Mouse (Mus musculus) heart, adult 18-20 months (tissue): ENCODE data around the gene Cd82. TPM values are rescaled to one million over a fixed set of nuclear protein-coding genes. Genes with fewer than 3 reads are reported as not detected.

ENCODE experiments used
- DNase-seq, 2 experiments: peaks; one replicate each; pipeline ENCODE4 v3.0.0; 2021 to 2022; ENCODE audit warnings: mixed read lengths in 1 of 2
- total RNA-seq, 2 experiments: library from RNA; stranded (reverse); gene quantifications; 2 replicates each; pipeline ENCODE4 v1.2.3; 2021

Cd82 gene
- total RNA-seq, 2 experiments from 2014 or later: 13.8 to 23.8 TPM

DNA sequence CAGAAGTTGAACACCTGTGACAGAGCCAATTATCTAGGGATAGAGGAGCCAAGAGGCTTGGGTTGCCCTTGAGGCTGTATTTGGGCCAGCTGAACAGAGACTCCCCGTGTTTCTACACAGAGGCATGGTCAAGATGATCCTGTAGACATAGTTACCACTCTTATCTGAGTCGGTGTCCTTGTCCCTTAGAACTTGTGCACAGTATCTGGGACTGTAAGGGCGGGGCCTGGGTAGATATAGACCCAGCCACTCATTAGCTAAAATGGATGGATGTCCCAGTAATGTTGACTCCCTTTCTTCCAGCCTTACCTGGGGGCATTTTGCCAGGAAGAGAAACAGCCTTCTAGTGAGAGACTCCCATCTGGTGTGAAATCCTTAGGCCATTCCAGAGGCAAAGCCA, 3.4 kb upstream of the Cd82 start:
- no peak for DNase-seq

DNA sequence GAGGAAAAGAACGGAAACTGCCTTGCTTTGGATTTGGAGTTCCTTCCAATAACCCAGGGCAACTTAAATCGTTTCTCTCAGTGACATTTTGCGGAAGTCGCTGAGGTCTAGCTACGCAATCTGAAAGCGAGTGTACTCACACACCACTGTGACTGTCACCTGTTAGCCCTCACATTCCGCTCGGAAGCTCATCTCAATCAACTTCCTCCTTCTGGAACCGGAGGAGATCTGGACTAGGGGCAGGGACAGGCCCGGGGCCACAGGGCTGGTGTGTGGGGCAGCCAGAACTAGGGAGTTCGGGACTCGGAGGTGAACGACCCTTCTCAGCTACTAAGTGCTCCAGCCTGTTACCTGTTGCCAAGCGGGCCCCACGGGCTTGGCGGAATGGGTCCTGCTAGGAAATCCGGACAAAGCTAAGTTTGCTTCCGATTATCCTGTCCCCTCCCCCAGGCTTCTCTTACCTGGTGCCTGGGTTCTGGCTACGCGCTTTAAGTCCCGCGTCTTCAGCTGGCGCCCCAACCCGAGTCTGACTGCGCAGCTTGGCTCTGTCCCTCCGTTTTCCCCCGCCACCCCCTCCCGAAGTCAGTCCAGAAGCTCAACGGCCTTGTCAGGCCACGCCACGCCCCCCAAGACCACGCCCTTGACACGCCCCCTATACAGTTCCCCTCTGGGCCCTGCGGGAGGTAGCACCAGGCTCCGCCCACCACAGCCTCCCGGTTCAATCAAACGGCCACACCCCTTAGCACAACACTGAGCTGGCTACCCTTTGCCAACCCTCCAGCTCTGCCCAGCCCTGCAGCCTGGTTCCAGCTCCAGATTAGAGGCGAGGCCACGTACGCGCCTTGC, 848 bp downstream of the Cd82 start:
- DNase-seq: peak; percentile 98 to 99

DNA sequence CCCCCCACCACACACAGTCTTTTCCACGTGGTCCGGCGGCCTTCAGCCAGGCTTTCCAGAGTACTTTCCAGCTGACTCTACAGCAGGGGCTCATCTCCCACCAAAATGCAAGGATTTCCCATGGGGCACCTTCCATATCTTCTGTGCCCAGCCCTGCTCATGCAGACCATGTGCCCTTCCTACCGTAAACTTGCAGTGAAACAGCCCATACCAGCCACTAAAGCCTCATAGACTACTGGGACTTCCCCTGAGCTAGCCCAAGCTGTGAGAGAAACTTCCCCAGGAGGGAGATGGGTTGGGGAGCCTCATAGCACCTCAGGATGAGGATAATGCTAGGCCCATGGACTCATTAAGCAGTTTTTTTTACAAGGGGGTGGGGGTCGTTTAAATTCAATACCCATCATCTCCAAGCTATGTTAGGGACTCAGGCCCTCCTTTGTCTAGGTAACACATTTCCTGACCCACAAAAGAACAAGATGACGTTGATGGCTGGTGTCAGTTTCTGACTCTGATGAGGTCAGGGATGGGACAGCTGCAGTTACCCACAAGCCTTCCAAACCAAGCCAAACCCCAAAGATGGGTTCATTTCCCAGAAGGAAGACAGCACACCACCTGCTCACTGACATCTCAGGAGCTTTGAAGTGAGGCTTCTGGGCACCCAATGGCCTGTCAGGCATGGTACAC, 2.0 kb downstream of the Cd82 start:
- no peak for DNase-seq

DNA sequence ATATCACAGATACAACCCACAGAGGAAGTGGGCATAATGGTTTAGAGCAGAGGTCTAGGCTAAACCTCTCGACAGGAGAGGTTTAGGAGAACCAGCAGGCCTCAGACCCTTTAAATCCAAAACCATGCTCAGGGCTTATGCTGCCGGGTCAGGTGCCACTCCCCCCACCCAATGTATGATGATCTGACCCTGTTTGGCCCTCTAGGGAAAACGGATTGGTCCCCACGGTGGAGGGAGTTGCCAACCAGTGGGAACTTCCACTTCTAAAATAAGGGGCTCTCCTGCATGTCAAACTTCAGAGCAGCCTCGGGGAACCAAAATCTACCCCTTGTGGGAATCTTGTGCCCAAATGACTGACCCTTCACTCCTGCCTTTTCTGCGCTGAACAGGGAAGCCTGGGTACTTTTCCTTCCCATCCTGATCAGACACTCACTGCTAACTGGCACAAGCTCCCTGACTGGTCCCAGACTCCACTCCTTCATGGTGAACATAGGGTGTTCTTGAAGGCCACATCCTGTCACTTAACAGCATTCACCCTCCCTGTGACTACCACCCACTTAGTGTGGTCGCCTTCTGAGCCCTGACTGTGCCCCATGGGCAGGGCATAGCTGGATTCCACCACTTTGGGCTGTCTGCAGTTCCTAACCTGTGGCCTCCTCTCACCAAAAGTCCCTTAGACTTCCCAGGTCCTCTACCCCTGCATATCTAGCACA, 3.6 kb downstream of the Cd82 start:
- peak in 1 of 2 experiments; percentile 13 for DNase-seq

DNA sequence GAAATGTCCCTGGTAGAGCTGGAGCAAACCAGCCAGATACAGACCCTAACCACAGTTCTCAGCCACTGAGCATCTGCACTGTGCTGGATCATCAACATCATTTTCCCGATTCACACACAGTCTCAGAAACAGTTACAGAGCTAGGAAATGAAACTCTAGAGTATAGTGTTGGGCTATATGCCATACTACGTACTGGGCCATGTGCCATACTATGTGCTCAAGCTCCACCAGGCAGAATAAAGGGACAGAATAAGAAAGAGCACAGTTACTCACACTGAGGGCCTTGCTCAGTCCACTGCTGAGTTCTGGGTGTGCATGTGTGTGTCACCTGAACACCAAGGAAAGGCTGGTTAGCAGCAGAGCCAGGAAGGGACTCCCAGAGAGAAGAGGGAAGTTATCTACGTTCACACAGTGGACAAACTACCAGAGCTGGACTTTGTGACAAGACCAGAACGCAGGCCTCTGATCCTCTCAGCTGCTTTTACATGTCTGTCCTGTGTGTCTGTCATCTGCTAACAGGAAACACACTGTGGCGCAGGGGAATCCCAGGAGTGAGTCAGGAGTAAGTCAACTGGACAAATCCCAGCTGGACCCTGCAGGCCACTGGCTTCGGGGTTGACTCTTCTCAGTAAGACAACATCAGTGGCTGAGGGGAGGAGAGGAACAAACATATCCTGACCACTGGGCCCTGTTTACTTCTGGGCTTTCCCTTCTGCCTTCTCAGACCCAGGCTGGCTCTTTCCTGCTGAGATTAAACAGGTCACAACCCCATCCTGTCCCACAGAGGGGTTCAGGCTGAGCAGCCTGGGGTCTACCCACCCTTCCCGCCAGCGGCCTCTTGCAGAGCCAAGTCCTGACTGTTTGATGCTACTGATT, 4.4 kb downstream of the Cd82 start:
- DNase-seq: peak; percentile 65 to 82

DNA sequence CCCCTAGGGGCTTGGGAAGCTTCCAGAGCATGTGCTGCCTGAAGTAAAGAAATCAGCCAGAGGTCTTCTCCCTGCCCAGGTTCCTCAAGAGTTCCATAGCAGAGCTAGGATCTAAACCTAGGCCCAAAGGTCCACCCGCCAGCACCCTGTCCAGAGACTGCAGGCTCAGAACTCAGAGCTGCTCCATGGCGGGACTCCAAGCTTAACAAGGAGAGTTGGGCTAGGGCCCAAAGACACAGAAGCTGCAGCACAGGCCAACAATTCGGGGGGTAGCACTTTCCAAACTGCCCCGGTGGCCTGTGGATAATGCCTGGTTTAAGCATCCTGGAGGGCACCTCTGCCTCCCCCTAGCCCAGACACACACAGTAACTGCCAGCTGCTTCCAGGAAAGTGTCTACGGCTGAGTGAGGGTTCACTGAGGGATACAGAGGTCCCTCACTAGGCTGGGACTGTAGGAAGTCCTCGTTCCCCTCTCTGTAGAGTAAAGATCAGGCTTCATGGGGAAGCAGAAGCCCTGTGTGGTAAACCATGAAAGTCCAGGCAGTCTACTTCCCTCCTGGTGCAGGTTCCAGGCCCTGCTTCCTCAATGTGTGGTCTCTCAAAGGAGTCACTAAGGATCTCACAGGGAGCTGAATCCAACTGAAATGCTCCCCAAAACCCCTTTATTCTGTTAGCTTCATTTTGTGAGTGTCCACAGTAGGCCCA, 5.4 kb downstream of the Cd82 start:
- DNase-seq: peak; percentile 74 to 79

DNA sequence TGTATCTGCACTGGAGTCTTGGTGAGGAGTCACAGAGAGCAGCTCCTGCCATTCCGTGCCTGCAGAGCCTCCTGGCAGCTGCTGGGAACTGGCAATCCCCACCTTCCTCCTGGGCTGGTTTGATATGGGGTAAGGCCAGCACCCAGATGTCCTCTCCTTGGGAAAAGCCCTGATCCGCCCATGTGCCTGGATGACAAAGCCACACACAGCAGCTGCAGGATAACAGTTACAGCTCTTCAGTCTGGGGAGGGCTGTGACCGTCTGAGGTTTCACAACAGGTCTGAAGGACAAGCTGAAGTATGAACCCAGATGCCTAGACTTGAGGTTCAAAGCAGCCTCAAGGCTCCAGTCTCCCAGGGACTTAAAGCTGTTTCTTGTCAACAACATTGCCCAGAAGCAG, 6.8 kb downstream of the Cd82 start:
- peak; percentile 23 to 49 for DNase-seq

DNA sequence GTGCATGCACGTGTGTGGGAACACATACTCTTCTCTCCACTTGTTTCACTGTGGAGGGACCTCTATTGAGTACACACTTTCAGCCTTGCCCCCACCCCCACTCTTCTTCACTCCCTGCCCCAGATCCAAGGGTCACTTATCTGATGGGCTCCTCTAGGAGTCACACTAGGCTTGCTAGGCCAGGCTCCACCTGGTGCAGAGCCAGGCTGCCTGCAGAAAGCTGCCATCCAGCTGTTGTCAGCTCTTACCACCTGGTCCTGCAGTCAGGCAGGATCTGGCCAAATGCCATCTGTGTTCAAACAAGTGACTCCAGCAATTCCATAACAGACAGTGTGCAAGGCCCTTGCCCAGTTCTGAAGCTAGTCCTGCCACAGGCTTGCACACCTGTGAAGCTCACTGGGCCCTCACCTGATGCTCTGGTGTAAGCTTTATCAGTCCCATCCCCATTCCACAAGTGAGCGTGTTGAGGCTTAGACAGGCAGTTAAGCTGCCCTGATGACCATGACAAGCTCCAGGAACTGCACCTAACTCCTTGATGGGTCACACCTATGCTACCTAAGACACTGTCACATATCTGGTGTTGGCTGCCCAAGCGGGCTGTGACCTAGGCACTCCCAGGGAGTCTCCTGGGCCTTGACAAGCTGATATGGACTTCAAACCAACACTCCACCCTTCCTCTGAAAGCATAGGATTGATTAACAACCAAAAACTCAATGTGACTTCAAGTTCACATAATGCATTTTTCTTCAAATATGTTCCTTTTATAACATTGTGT, 7.9 kb downstream of the Cd82 start:
- peak; percentile 68 to 70 for DNase-seq

DNA sequence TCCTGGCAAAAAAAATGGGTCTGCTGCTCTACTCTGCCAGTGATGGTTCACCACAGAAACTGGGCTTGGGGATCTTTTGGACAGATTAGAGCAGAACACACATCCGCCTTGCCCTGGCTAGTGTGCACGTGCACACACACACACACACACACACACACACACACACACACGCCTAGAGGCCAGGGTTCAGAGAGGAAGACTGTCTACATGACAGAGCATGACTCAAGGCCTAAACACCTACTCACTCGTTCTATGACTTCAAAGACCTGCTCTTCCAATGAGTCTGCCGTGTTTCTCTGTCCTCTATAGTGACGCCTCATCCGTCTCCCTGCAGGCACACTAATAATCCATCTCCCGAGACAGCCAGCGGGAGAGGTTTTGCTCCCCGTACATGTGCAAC, 8.6 kb downstream of the Cd82 start:
- no peak for DNase-seq

DNA sequence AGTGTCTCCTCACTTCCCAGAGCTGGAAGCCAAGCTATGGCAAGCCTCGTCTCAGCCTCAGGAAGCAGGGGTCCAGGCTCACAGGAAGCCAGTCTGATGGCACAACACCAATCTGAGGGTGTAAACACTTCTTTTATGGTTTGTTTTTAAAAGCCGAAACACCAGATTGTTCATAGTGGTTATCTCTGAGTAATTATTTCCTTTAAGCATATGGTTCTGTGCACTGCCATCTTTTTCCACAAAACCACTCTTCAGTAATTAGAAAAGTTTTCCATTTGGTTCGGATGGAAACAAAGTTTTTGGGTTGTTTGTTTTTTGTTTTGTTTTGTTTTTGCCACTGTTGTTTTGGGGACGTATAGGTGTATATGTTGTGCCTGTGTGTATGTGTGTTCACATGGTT, 9.9 kb downstream of the Cd82 start:
- no peak for DNase-seq

DNA sequence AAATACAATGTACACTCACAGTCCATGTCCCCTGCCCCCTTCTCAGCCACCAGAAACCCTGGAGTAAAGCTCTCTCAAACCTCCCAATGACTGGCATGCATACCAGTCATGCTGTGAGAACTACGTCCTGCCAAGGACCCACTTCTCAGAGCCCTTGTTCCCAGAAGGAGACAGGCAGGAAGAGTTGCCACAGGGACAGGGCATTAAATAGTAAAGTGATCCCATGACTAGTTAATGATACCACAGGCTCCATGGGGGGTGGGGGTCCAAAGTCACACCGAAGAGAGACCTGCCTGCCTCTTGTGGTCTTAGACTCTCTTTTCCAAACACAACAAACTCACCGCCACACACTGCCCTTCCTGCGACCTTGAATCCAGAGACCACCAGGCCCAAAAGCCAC, 10.4 kb downstream of the Cd82 start:
- DNase-seq: no peak

DNA sequence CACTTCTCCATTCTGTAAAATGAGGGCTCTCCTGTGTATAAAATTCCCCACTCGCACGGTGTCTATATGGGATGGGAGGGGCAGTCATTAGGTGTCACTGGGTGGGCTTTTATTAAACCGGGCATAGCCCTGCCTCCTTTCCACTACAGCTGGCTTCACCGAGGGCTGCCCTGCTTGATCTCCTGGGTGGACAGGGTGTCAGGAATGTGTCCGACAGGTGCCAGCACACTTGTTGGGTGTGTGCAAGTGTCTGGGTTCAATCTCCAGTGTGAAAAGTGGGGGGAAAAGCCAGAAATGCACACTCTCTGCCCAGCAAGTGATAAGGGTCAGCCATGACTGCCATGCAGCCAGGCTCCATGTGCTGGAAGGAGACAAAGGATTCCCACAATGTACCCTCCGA, 10.9 kb downstream of the Cd82 start:
- DNase-seq: no peak

DNA sequence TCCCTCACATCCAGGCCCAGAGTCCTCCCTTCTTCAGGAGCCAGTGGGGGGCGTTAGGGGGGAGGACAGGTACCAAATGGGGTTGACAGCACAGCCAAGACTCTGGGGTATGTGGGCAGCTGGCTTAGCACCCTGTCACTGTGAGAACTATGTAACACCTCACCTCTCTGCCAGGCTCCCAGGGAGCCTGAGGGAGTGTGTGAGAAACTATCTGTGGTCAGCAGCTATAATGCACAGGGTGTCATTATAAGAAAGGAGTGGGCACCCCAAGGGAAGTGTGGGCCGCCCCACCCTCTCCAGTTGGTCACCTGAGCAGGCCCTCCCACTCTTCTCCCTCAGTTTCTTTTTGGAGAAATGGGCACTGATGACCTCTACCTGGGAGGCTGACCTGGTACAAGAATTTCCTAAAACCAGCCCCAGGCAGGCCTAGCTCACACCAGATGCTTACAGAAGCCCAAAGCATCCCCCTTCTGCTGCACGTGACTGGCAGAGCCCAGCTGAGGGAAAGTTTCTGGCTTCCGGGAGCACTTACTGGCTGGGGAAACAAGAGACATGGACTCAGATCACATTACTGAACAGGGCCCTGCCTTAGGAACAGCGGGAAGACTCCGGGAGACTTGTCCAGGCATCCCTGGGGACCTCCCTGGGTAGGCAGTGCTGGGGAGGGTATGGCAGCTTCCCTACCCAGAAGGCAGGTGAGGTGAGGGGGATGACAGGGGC, 11.6 kb downstream of the Cd82 start:
- no peak for DNase-seq

DNA sequence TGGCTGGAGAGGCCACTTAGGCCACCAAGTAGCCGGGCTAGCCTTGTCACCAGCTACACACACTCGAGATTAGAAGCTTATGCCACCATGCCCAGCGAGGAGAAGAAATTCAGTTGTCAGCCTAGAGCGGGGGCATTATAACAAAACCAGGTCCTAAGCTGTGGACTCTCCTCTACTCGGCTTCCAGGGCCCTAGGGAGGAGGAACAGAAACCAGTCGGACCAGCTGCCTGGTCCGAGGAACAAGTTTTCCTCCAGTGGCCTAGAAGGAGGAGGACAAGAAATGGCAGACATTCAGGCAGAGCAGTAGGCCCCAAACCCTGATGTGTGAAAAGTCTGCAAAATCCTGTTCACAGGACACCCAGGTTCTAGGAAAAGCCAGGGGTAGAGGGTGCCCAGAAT, 12.2 kb downstream of the Cd82 start:
- DNase-seq: no peak

DNA sequence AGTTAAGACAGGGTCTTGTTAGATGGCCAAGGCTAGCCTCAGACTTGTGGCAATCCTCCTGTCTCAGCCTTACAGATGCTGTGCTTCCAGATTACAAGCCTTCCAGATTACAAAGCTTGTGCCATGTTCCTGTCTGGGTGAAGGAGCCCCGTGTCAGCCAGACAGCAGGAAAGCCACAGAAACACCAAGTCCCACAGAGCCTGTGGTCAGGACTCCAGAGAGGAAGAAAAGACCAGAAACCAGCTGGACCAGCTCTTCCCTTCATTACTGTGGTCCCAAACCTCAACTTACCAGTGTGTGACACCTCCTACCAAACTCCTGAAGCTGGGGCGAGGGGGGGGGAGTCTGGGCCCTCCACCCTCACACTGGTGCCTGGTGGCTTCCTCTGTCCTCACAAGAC, 13.3 kb downstream of the Cd82 start:
- DNase-seq: no peak

DNA sequence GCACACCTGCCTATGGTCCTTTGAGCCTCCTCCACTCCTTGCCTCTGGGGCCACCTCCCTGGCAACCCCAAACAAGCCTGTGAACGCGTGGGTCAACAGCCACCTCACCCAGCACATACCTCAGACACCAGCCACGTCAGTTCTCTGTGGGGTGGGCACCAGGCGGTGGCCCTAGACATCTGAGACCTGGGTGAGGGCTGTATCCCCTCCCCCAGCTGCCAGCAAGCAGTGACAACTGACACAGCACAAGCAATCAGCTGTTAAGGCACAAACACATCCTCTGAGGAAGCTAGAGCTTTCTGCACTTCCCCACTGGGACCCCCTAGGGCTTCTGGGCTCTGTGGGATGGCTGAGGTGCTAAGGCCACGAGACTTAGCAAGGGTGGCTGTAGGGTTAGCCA, 14.2 kb downstream of the Cd82 start:
- no peak for DNase-seq

DNA sequence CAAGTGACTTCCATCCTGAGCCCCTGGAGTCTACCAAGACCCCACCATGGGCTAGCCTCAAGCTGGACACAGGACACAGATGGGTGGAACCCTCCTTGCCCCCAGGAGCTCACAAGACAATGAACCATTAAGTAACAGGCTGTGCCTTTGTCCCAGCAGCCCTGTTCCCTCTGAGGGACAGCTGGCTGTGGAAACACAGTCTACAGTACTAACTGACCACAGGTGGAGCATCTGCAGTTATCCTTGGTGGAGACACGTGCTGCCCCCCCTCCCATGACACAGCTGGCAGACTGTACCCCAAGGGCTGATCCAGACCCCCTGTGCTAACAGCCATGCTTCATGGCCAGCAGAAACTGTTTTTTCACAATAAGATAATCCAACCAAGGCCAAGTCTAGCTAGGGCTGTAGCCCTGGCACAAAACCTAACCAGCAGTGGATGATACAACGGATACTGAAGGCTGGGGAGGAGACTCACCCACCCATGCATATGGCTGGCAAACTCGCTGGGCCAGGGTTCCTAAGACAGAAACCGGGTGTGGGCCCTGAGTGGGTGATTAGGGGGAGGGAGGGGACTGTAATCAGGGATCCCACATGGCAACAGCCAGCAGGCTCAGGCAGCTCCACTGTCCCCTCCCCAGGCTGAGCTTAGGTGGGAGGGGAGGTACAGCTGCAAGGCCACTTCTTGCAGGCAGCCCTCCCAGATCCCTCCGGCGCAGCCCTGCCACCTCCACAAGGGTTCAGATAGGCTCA, 15.3 kb downstream of the Cd82 start:
- no peak for DNase-seq

DNA sequence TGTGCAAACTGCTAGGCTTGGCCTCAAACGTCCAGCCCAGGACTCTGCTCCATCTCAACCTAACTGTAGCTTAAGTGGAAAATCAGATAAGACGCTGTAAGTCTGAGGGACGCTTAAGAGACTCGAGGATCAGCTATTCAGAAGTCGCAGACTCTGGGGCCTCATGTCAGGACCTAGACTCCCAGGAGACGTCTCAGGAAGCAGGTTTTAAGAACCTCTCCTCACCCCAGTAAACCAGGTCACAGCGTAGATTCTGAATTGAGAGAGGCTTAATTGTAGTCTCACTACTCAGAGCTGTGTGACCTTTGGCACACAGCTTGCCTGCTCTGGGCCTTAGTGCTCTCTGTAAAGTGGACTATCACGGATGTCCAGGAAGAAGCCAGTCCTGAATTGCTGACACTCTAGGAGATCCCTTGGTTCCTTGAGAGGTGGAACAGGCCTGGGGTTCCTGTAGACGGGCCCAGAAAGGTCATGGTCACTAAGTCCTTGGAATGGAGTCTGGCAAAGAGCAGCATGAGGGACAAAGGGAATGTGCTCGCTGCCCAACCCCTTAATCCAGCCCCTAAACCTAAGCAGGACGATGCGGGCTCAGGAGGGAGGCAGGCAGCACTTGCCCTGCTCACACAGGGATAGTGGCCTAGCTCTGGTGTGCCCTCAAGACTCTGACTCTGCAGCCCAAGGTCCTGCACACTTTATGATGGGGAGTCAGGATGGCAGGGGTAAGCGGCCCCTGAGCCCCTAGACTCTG, 16.2 kb downstream of the Cd82 start:
- DNase-seq: no peak
